Mouse (Mus musculus): ENCODE measurements at regions not wholly inside any gene's neighbourhood (a gene's known extent, or its start where the extent isn't known, plus 50 kb on each side); places are given as distances from the start of the nearest gene placed in this dataset.

GRCm38 (mm10) chr8:50387189-50387588 lies 1543.4 kb upstream of the Tenm3 start:
- 77% methylated on average over 7 of the region's 7 CpGs for WGBS
- no peak overlapping the region for H3K27ac ChIP-seq (replicated peaks; ENCODE audit: insufficient read depth, low read depth, low read length)
- TF ChIP-seq CTCF (IDR thresholded peaks at IDR 0.05; ENCODE audit: low read depth, low read length) (no peak), POLR2A (IDR thresholded peaks at IDR 0.05; ENCODE audit: extremely low read depth, insufficient read depth, low read length) (no peak)
- no peak overlapping the region for H3K4me3 ChIP-seq (ENCODE audit: insufficient read depth, low read depth, low read length)
- H3K79me2 ChIP-seq (ENCODE audit: control insufficient read depth, insufficient read depth, low read length): no peaks in the 10 kb centered on the region
- H3K27me3 ChIP-seq (ENCODE audit: control insufficient read depth, insufficient read depth, low read length): no peaks in the 10 kb centered on the region
- no peaks in the 10 kb centered on the region for H3K4me1 ChIP-seq (ENCODE audit: control insufficient read depth, insufficient read depth, low read length)
- no peak for DNase-seq (ENCODE audit: extremely low read depth, low read depth, low spot score)
- no peaks in the 10 kb centered on the region for H3K36me3 ChIP-seq (ENCODE audit: control insufficient read depth, insufficient read depth, low read length)
- H3K9ac ChIP-seq (ENCODE audit: low read depth, low read length): no peak overlapping the region

DNA sequence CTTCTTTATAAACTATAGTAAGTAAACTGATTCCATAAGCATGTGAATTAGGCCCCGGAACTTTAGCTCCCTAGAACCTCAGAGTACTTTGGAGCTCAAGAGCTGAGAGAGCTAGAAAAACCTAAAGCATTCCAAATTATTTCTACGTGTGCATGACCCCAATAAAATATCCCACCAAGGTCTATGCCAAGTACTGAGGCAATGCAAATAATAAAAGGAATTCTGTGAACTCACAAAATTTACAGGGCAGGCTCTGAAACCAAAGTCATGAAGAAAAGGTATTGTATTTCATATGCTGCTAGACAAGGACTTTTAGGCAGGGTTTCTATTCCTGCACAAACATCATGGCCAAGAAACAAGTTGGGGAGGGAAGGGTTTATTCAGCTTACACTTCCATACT lies 1539.9 kb upstream of the Tenm3 start:
- Histone ChIP-seq H3K36me3 (ENCODE audit: control insufficient read depth, insufficient read depth, low read length) (no peaks in the 10 kb centered on the region), H3K27ac (replicated peaks; ENCODE audit: insufficient read depth, low read depth, low read length) (no peak overlapping the region), H3K27me3 (ENCODE audit: control insufficient read depth, insufficient read depth, low read length) (no peaks in the 10 kb centered on the region), H3K79me2 (ENCODE audit: control insufficient read depth, insufficient read depth, low read length) (no peaks in the 10 kb centered on the region), H3K4me3 (ENCODE audit: insufficient read depth, low read depth, low read length) (no peak overlapping the region), H3K4me1 (ENCODE audit: control insufficient read depth, insufficient read depth, low read length) (no peaks in the 10 kb centered on the region), H3K9ac (ENCODE audit: low read depth, low read length) (no peak overlapping the region)
- WGBS: 80% methylated on average over 2 of the region's 2 CpGs
- TF ChIP-seq POLR2A (IDR thresholded peaks at IDR 0.05; ENCODE audit: extremely low read depth, insufficient read depth, low read length) (no peak), CTCF (IDR thresholded peaks at IDR 0.05; ENCODE audit: low read depth, low read length) (no peak)
- no peak for DNase-seq (ENCODE audit: extremely low read depth, low read depth, low spot score)

DNA sequence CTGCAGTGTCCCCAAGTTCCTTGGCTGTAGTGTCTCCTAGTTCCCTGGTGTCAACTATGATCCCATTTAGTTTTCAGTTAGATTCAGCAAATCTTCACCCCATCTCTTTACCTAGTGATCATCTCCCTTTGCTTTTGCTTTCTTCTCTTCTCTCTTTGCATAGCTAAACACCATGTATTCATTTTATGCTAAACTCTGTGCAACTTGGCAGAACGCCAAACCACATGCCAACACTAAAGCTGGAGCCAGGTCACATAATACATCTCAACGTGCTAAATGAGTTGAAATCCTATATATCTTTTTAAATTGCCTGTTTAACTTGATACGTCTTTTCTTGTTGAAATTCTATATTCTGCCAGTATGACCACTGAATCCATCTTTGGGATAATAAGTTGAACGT lies 1536.0 kb upstream of the Tenm3 start:
- Histone ChIP-seq H3K36me3 (ENCODE audit: control insufficient read depth, insufficient read depth, low read length) (no peaks in the 10 kb centered on the region), H3K27ac (replicated peaks; ENCODE audit: insufficient read depth, low read depth, low read length) (no peak overlapping the region), H3K79me2 (ENCODE audit: control insufficient read depth, insufficient read depth, low read length) (no peaks in the 10 kb centered on the region), H3K9ac (ENCODE audit: low read depth, low read length) (no peak overlapping the region), H3K4me3 (ENCODE audit: insufficient read depth, low read depth, low read length) (no peak overlapping the region), H3K4me1 (ENCODE audit: control insufficient read depth, insufficient read depth, low read length) (no peaks in the 10 kb centered on the region), H3K27me3 (ENCODE audit: control insufficient read depth, insufficient read depth, low read length) (no peaks in the 10 kb centered on the region)
- no peak for DNase-seq (ENCODE audit: extremely low read depth, low read depth, low spot score)
- TF ChIP-seq CTCF (IDR thresholded peaks at IDR 0.05; ENCODE audit: low read depth, low read length): no peak
- 62% methylated on average over 4 of the region's 4 CpGs for WGBS

DNA sequence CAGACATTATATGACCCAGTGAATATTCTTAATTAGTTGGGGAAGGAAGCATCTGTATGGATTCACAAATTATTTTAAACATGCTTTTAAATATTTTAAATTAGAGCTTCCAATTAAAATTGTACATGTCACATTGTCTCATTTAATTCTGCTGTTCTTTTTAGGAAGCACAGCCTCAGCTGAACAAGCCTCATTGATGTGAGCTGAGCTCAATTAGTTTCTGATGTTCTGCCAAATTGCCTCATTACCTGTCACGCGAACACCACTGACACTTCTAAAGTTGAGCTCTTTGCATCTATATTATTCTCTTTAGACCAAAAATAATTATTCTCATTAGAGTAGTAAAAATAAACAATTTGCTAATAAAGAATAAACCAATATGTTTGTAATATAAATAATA lies 1530.0 kb upstream of the Tenm3 start:
- Histone ChIP-seq H3K4me1 (ENCODE audit: control insufficient read depth, insufficient read depth, low read length) (no peaks in the 10 kb centered on the region), H3K27ac (replicated peaks; ENCODE audit: insufficient read depth, low read depth, low read length) (no peak overlapping the region), H3K27me3 (ENCODE audit: control insufficient read depth, insufficient read depth, low read length) (no peaks in the 10 kb centered on the region), H3K36me3 (ENCODE audit: control insufficient read depth, insufficient read depth, low read length) (no peaks in the 10 kb centered on the region), H3K79me2 (ENCODE audit: control insufficient read depth, insufficient read depth, low read length) (no peaks in the 10 kb centered on the region), H3K4me3 (ENCODE audit: insufficient read depth, low read depth, low read length) (no peak overlapping the region), H3K9ac (ENCODE audit: low read depth, low read length) (no peak overlapping the region)
- WGBS: 100% methylated on average over 2 of the region's 2 CpGs
- no peak for TF ChIP-seq CTCF (IDR thresholded peaks at IDR 0.05; ENCODE audit: low read depth, low read length)
- no peak for TF ChIP-seq POLR2A (IDR thresholded peaks at IDR 0.05; ENCODE audit: extremely low read depth, insufficient read depth, low read length)
- no peak for DNase-seq (ENCODE audit: extremely low read depth, low read depth, low spot score)

- Histone ChIP-seq H3K4me3 (ENCODE audit: insufficient read depth, low read depth, low read length) (no peak overlapping the region), H3K79me2 (ENCODE audit: control insufficient read depth, insufficient read depth, low read length) (no peaks in the 10 kb centered on the region), H3K36me3 (ENCODE audit: control insufficient read depth, insufficient read depth, low read length) (no peaks in the 10 kb centered on the region), H3K27ac (replicated peaks; ENCODE audit: insufficient read depth, low read depth, low read length) (no peak overlapping the region), H3K4me1 (ENCODE audit: control insufficient read depth, insufficient read depth, low read length) (no peaks in the 10 kb centered on the region), H3K27me3 (ENCODE audit: control insufficient read depth, insufficient read depth, low read length) (no peaks in the 10 kb centered on the region), H3K9ac (ENCODE audit: low read depth, low read length) (no peak overlapping the region)
- DNase-seq (ENCODE audit: extremely low read depth, low read depth, low spot score): no peak
- TF ChIP-seq CTCF (IDR thresholded peaks at IDR 0.05; ENCODE audit: low read depth, low read length) (no peak), POLR2A (IDR thresholded peaks at IDR 0.05; ENCODE audit: extremely low read depth, insufficient read depth, low read length) (no peak)
- 81% methylated on average over 3 of the region's 3 CpGs for WGBS
Observed at GRCm38 (mm10) chr8:50326485-50326884, 1482.7 kb upstream of the Tenm3 start.

GRCm38 (mm10) chr8:50321356-50321963 lies 1477.7 kb upstream of the Tenm3 start:
- 43% methylated on average over 7 of the region's 7 CpGs for WGBS
- Histone ChIP-seq H3K4me1 (ENCODE audit: control insufficient read depth, insufficient read depth, low read length) (no peaks in the 10 kb centered on the region), H3K9ac (ENCODE audit: low read depth, low read length) (no peak overlapping the region), H3K4me3 (ENCODE audit: insufficient read depth, low read depth, low read length) (no peak overlapping the region), H3K27ac (replicated peaks; ENCODE audit: insufficient read depth, low read depth, low read length) (no peak overlapping the region), H3K27me3 (ENCODE audit: control insufficient read depth, insufficient read depth, low read length) (no peaks in the 10 kb centered on the region), H3K36me3 (ENCODE audit: control insufficient read depth, insufficient read depth, low read length) (no peaks in the 10 kb centered on the region), H3K79me2 (ENCODE audit: control insufficient read depth, insufficient read depth, low read length) (no peaks in the 10 kb centered on the region)
- DNase-seq (ENCODE audit: extremely low read depth, low read depth, low spot score): no peak
- TF ChIP-seq CTCF (IDR thresholded peaks at IDR 0.05; ENCODE audit: low read depth, low read length): no peak
- no peak for TF ChIP-seq POLR2A (IDR thresholded peaks at IDR 0.05; ENCODE audit: extremely low read depth, insufficient read depth, low read length)
